Mouse (Mus musculus) embryonic fibroblast, embryonic 13.5 days (primary cell): ENCODE measurements around the gene Rrbp1.

Source experiments
- CTCF ChIP-seq: IDR thresholded peaks from 2 replicates; pipeline ENCODE4 v1.5.1; 2011; ENCODE audit warnings: mild to moderate bottlenecking, control low read depth, low read length, moderate library complexity, borderline replicate concordance; ENCODE audit not compliant: insufficient read depth
- POLR2A ChIP-seq: IDR thresholded peaks from 2 replicates; pipeline ENCODE4 v1.6.1; 2011; ENCODE audit warnings: low read depth, mild to moderate bottlenecking, control low read depth, low read length, moderate library complexity

DNA sequence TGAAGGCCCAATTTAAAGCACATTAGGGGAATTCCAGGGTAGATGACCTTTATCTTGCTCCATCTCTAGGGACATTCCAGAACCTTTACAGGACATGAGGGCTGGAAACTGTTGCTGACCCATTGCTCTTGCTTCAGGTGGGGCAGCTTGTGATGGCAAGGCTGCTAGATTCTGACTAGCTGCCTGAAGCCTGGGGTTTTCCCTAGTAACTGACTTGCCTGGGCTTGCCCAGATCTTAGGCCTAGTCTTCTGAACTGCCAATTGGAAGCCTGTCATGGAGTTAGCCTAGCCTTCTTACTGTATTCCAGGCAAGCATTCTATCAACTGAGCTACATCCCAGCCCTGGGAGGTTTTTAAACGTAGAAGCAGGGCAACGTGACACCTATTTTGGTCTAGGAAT is 101.8 kb downstream of the Rrbp1 start:
- TF ChIP-seq CTCF (no peak), POLR2A (no peak)
